Mouse (Mus musculus) olfactory bulb, adult 2 months (tissue): ENCODE measurements around the gene Ipo11.

ENCODE experiments used
- CTCF ChIP-seq: fragments of 200-500 bp; IDR thresholded peaks from 2 replicates; pipeline ENCODE4 v1.5.1; 2012; ENCODE audit warnings: low read depth, mild to moderate bottlenecking, low read length, moderate library complexity; ENCODE audit not compliant: insufficient read depth
- POLR2A ChIP-seq: fragments of 200-500 bp; IDR thresholded peaks from 2 replicates; pipeline ENCODE4 v1.6.1; 2012; ENCODE audit warnings: mild to moderate bottlenecking, low read depth, low read length, moderate library complexity; ENCODE audit not compliant: insufficient read depth

GRCm38 (mm10) chr13:106842542-106842941 lies 94.2 kb downstream of the Ipo11 start:
- TF ChIP-seq POLR2A (no peak), CTCF (no peak)
